Mouse (Mus musculus): Measurements from ENCODE around the gene Creb5.

GRCm38 (mm10) chr6:53304201-53304600, 17.1 kb downstream of the Creb5 start:
- TF ChIP-seq POLR2A (IDR thresholded peaks at IDR 0.05; ENCODE audit: borderline replicate concordance, insufficient read depth, low read length) (no peak), CTCF (IDR thresholded peaks at IDR 0.05; ENCODE audit: borderline replicate concordance, insufficient read depth, low read depth, low read length) (no peak)

Measured in cerebellum, adult 2 months (tissue).